Mouse (Mus musculus) induced T-regulatory cell, adult 2 months (primary cell): ENCODE measurements around the gene Dvl2.

Experiments
- DNase-seq: peaks from one replicate; pipeline ENCODE4 v3.0.0-alpha.2; 2012; ENCODE audit warnings: low read depth

Dvl2 gene

DNA sequence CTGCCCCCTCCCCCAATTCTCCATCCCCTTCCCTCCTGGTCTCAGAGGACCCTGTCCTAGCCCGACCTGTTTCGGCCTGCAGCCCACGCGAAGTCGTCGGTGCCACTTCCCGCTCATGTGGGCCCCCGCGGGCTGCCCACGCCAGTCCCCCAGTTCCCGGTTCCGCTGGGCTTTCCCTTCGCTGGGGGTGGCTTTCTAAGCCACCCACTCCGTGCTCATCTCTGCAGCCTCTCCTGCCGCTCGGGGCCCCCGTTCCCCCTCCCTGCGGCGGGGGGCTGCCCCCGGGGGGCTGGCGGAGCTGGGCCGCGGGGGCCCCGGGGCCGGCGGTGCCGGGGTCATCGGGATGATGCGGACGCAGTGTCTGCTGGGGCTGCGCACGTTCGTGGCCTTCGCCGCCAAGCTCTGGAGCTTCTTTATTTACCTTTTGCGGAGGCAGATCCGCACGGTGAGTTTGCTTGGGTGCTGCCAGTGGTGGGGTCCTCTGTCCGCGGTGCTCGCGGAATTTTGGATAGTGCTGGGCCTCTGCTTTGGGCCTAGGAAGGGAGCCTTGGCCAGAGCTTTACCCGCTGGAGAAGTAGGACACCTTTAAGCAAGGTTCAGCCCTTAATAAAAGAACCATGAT is 19.1 kb upstream of the Dvl2 start, which contains the start of gene Ctdnep1:
Gene Ctdnep1 (plus strand): TSS at position 16 of the 622 bp plus-strand sequence.
- peak; percentile 79 for DNase-seq

DNA sequence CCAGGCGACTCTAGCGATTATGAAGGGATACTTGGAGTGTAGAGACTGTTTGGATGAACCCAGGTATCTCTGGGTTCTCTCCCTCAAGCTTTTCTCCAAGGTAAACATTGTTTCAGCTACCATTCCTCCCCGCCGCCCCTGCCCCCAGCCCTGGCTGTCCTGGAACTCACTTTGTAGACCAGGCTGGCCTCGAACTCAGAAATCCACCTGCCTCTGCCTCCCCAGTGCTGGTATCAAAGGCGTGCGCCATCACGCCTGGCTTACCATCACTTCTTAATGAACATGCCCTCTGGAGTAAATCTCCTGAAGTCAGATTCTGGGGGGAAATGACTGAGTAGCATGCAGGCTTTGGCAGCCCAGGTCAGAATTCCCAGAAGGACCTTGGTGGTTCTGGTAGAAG is 18.2 kb upstream of the Dvl2 start, which contains the start of gene Elp5:
Gene Elp5 (minus strand): TSS at position 293 of the 400 bp plus-strand sequence.
- DNase-seq, result no peak

DNA sequence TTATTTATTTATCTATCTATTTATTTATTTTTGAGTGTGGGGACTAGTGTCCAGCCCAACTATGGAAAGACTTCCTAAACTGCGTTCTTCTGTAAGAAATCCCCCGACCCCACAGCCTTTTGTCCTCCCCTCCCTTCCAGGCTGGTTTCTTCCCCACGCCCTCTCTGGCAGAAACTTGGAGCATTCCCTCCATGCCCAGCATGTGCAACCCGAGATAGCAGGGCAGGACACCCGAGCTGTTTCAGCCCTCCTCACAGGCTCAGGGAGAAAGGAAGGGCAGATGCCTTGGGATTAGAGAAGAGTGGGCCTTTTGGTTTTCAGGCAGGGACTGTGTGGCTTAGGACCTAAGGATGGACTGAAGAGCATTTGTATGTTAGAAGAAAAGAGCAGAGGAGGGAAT is 17.5 kb upstream of the Dvl2 start:
- no peak for DNase-seq

DNA sequence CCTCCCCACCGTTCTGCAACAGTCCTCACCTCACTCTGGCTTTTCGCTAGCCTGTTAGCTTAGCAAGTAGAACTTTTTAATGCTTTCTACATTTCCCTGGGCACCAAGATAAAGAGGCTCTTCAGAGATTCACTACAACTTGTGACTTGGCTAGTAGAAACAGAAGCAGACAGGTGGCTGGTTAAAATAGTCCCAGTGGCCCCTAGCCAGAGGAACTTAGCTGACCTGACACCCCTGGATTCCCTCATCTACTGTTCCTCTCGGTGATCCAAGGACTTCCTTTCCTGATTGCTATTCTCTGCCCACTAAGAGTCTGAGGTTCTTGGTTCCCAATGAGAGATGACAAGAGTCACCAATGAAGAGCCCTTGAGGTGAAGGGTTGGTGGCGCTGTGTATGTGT is 17.0 kb upstream of the Dvl2 start:
- no peak for DNase-seq

DNA sequence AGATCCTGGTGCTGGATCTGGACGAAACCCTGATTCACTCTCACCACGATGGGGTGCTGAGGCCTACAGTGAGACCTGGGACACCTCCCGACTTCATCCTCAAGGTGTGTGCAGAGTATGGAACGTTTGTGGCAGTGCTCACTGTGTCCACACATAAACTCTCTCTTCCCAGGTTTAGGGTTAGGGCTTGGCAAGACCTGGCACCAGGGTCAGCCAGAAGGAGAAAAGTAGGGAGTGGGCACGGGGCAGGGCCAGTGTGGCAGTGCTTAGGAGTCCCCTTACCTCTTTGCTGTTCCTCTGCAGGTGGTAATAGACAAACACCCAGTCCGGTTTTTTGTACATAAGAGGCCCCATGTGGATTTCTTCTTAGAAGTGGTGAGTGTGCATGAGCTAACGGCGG is 16.0 kb upstream of the Dvl2 start:
- no peak for DNase-seq

DNA sequence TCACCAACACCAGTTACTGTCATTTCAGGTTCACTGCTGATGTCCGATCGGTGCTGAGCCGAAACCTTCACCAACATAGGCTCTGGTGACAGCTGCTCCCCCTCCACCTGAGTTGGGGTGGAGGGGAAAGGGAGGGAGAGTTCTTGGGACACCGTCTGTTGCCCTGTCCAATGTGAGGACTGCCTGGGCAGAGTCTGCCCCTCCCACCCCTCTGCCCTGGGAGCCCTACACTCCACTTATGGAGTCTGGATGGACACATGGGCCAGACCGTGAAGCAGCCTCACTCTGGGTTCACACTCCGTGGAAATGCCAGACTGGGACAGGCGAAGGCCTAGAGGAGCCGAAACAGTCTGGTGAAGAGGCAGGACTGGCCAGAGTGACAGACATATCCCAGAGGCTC is 10.4 kb upstream of the Dvl2 start:
- no peak for DNase-seq

DNA sequence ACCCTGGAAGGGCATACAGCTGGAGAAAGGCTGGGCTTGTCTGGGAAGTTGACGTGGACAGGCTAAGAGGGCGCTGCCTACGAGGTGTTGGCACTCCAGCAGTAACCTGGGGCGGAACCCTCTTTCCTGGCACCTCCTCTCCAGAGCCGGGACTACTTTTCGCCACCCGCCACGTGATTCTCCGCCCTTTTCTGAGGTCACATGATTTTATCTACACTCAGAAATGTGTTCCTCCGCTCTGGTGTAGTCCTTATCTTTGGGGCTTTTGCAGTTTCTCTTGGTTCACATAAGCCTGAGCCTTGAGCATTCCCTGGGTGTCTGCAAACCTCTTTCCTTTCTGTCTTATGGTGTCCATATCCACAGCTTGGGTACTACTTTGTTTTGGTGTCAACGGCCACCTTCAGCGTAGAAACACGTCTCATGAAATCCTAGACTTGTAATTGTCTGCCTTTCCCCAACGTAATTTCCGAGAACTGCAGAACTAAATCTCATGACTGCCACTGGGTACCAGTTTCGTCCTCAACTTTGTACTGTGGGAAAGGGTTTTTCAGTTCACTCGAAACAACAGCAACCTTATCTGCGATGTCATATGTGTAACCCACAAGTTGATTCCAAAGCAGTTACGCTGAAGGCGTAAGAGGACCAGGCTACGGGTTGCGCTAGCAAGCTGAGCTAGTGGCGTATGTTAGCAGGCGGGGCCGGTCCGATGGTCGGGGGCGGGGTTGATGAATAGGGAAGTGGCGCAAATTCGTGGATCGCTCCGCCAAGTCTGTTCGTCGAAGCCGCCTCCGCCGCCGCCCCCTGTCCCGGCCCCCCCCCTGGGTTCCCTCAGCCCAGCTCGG is 9.3 kb upstream of the Dvl2 start, which contains the start of gene Gabarap:
Gene Gabarap (plus strand): TSS at position 294 of the 842 bp plus-strand sequence.
- peak; percentile 99 for DNase-seq

DNA sequence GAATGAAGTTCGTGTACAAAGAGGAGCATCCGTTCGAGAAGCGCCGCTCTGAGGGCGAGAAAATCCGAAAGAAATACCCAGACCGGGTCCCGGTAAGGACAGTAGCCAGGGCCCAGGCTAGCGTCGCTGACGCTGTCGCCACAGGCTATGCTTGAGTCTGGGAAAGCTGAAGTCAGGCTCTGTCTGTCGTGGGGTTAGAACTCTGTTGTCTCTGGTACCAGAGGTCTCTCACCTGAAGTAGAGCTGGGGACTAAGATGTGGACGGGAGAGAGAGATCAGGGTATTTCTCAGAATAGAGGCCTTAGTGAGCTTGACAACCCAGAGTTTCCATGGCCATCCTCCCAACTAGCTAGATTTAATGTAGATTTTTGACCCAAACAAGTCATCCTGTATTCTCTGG is 8.7 kb upstream of the Dvl2 start:
- DNase-seq, result no peak

DNA sequence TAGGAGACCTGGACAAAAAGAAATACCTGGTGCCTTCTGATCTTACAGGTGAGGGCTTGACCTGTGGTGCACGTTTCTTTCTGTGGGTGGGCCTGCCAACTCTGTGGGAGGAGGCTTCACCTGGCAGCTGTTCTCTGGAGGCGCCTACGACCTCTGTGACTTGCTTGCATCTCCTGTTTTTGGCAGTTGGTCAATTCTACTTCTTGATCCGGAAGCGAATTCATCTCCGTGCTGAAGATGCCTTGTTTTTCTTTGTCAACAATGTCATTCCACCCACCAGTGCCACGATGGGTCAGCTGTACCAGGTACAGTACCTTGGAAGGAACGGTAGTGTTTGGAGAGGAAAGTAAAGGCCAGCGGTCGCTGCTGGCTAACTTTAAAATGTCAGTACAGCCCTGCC is 8.0 kb upstream of the Dvl2 start:
- DNase-seq, result no peak

DNA sequence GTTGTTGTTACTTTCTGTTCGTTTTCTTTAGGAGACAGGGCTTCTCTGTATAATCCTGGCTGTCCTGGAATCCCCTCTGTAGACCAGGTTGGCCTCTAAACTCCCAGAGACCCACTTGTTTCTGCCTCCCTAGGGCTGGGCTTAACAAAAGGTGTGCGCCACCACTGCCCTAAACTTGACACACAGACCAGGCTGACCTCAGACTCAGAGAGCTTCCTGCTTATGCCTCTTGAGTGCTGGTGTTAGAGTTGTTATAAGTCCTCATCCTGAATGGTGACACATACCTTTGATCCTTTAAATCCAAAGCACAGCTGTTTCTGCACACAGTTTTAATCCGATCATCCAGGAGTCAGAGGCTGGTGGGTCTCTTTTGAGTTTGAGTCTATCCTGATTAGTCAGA is 7.5 kb upstream of the Dvl2 start:
- DNase-seq, result no peak

DNA sequence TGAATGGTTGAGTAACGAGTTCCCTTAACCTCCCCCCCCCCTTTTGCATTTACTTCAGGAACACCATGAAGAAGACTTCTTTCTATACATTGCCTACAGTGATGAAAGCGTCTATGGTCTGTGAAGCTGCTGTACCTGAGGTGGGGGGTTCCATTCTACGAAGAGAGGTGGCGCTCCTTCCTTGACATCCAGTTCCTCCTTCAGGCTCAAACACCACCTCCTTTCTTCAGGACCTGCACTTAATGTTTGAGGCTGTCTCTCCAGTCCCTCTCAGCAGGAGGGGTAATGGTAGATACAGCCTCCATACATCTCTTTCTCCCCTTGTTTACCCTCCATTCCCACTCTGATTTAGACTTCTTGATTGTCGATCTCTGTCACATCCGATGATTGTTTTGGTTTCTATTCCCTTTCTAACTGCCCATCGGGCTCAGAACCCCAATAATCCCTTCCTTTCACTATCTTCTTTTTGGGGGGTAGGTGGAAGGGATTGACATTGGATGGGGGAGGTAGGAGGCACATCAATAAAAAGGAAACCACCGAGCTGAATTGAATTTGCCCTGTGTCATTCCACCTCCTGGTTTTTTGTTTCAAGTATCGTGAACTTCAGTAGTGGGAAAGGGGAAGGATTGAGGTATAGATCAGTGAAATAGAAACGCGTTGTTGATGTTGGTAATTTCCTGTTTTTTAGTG is 5.8 kb upstream of the Dvl2 start:
- peak; percentile 38 for DNase-seq

DNA sequence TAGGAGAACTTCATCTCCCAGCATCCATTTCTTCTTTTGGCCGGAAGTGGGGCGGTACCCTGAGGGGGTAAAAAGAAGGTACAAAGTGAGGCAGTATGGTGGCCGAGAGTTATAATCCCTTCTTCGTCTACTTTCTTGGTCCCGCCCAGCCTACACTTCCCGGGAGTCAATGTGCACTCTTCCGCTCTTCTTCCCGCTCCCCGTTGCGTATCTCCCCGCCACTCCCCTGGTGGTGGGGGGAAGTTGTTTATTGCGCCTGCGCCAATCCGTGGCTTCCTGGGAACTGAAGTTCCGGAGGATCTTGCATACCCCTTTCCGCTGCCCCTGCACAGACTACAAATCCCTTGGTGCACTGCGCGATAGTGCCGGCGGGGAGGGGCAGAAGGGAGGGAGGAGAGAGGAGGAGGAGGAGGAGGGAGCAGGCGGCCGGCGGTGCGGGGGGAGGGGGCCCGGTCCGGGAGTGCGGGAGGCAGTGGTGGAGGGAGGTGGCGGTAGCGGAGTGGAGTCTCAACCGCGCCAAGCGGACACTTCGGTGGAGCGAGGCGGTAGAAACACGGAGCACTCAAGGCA is 4.9 kb upstream of the Dvl2 start, which contains the start of gene Phf23:
Gene Phf23 (plus strand): TSS at position 387 of the 570 bp plus-strand sequence.
- peak; percentile 99 for DNase-seq

DNA sequence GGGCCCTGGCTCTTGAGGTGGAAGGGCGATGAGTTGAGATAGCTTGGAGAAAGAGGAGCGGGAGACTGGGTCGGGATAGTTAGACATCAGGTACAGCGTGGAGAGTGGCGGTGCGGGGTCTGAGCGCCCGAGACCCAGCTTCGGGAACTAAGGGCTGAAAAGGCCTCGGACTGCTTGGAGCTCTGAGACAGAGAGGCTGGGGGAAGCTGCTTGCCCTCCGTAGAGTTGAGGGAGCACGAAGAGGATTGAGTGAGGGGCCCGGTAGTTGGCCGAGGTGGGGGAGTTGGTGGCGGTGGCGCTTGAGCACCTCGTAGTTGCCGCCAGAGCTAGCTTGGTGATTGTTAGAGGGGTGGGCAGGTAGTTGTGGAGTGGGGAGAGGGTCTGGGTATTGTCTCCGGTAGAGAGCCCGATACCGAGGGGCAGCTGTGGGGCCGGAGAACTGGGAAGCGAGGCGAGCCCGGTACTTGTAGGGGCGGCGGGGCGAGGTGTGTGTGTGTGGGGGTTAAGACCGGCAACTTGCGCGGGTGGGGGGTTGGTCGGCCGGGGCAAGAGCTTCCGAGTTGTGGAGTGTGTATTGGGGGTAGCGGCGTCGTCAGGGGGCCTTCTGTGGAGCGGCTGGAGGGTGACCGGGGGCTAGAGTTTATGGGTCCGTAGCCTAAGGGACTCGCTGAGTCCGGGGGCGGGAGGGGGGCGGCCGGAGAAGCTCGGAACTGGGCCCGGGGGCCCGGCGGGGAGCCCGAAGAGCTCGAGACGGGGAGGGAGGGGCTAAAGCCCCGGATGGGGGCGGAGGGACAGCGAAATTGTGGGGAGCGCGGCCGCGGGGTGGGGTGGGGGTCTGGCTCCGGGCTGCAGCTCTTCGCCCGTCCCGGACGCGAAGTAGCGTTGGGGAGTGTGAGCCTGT is 4.0 kb upstream of the Dvl2 start:
- DNase-seq, result peak; percentile 84

DNA sequence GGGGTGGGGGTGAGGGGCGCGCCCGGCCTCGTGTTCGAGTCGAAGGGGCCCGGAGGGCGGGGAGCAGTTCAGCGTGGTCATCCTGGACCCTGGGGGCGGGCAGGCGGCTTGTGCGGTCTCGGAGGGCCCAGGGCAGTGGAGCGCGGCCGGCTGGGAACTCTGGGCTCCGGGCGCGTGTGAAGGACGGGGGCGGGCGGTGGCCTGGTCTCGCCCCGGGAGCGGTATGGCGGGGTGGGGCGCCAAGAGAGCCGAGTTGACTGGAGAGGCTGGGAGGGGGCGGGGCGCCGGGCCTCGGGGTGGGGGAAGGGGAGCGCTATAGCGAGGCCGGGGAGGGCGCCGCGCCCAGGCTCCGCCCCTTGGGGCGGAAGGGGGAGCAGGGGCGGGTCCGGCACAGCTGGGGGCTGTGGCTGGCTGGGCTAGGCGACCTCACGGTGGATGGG is 3.3 kb upstream of the Dvl2 start:
- peak; percentile 92 for DNase-seq

DNA sequence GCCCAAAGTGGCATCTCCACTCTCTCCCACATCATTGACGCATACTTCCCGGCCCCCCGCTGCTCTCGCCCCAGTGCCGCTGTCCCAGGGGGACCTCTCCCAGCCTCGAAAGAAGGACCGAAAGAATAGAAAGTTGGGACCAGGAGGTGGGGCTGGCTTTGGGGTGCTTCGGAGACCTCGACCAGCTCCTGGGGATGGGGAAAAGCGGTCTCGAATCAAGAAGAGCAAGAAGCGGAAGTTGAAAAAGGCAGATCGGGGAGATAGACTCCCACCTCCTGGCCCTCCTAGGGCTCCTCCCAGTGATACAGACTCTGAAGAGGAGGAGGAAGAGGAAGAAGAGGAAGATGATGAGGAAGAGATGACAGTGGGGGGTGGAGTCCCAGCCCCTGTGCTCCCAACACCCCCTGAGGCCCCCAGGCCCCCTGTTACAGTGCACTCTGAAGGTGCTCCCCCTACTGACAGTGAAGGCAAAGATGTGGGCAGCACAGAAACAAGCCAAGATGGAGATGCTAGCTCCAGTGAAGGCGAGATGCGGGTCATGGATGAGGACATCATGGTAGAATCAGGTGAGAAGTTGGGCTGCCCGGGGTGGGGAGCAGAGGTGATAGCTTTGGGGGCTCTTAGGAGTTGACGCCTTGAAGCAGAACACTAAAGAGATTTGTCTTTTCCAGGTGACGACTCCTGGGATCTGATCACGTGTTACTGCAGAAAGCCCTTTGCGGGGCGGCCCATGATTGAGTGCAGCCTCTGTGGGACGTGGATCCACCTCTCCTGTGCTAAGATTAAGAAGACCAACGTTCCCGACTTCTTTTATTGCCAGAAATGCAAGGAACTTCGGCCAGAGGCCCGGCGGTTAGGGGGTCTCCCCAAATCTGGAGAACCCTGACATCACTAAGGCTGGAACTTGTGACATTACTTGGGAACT is 1.6 kb upstream of the Dvl2 start:
- DNase-seq, result peak; percentile 49

DNA sequence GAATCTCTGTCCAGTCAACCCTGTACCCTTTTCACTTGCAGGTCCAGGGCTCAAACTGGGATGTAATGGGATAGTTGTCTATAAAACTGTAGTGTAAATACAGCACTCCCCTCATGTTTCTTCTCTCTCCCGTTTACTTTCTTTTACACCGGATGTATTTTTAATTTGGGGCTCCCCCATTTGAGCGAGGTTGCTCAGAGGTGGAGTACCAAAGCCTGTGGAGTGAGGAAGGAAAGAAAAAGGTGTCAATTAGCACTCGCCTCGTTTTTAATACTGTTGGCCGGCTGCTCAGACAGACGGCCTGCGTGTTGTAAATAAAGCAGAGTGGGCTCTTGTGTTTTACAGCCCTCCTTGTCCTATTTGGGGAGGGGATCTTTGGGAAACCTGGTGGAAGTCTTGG is 729 bp upstream of the Dvl2 start:
- DNase-seq, result peak; percentile 77

DNA sequence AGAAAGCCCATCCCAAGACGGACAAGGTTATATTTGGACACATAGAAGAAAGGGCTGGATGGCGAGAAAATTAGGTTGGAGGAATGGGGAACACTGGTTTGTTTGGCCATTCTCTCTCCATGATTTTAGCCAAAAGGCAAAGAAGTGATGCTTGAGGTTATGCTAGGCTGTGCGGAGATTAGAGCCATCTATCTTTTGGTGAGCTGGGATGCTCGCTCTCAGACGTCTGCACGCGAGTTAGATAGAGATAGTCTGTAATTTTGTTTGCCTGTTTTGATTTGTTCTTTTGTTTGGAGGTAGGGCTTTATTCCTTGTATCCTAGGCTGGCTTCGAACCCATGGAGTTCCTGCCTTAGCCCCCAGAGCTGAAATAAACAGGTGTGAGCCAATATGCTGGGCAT is 764 bp downstream of the Dvl2 start:
- no peak for DNase-seq

DNA sequence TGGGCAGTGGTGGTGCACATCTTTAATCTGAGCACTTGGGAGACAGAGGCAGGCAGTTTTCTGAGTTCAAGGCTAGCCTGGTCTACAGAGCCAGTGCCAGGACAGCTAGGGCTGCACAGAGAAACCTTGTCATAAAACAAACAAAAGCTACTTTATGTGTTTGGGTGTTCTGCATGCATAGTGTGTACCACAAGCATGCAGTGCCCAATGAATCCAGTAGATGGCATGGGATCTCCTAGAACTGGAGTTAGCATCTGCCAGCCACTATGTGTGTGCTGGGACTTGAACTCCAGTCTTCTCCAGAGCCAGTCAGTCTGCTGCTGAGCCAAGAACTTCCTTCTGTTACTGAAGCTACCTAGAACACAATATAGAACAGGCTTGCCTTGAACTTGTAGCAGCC is 1.5 kb downstream of the Dvl2 start:
- peak; percentile 86 for DNase-seq

DNA sequence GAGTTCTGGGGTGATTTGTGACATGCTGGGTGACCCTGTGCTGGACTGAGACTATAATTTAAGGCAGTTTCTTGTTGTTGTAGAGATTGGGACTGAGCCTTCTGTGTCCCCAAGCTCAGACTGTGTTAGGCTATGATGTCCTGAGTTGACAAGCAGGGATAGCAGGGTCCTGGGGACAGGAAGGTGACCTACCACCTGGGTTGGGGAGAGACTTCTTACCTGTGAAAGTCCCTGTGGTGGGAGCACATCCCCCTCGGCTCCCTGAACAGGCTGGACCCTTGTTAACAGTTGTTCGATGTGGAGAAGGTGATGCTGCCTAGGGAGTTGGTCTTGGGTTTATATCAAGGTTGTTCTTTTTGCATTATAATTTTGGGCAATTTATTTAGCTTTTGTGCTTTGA is 2.1 kb downstream of the Dvl2 start:
- no peak for DNase-seq

DNA sequence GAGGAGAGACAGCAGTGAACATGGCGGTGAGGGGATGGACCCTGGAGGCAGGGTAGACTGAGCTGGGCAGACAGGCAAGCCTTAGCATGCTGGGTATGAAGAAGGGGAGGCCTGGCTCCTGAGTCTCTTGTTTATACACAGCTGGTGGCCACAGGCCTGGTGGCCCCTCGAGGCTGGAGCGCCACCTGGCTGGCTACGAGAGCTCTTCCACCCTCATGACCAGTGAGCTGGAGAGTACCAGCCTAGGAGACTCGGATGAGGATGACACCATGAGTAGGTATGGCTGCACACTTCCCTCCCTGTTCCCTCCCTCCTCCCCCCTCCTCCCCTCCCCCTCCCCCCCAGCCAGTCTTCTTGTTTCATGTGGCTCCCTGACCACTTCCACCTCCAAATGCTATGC is 5.1 kb downstream of the Dvl2 start:
- DNase-seq, result peak; percentile 58
